Mouse (Mus musculus) kidney, postnatal 25 days (tissue): ENCODE results near the gene St3gal5.

ENCODE experiments used
- DNase-seq, 2 experiments: peaks; one replicate each; pipeline ENCODE4 v3.0.0; 2021; ENCODE audit warnings: mixed read lengths in 2 of 2

The St3gal5 gene

GRCm38 (mm10) chr6:72164321-72165275 is 67.2 kb downstream of the St3gal5 start:
- peak; percentile 84 to 94 for DNase-seq

- no peak for DNase-seq
These were observed 68.5 kb downstream of the St3gal5 start for GRCm38 (mm10) chr6:72165907-72166306.

- no peak for DNase-seq
These were observed 74.0 kb downstream of the St3gal5 start for GRCm38 (mm10) chr6:72171391-72171790.

DNA sequence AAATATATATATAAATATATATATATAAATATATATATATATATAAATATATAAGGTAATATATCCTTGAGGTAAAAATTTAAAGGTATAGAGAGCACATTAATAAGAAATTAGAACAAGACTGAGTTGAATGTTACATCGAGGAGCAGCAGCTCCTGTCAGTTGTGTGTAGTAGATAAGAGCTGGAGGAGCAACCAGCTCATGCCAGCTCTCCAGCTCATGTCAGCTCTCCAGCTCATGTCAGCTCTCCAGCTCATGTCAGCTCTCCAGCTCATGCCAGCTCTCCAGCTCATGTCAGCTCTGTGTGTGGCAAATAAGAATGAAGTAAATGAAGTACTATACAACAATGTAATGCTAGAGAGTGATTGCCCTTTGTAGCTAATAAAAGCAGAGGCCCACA is 76.0 kb downstream of the St3gal5 start:
- no peak for DNase-seq

- DNase-seq: no peak
These were observed 78.0 kb downstream of the St3gal5 start for GRCm38 (mm10) chr6:72175419-72175818.

GRCm38 (mm10) chr6:72176004-72176403 is 78.6 kb downstream of the St3gal5 start:
- no peak for DNase-seq

GRCm38 (mm10) chr6:72177417-72177816 is 80.0 kb downstream of the St3gal5 start:
- DNase-seq: no peak

DNA sequence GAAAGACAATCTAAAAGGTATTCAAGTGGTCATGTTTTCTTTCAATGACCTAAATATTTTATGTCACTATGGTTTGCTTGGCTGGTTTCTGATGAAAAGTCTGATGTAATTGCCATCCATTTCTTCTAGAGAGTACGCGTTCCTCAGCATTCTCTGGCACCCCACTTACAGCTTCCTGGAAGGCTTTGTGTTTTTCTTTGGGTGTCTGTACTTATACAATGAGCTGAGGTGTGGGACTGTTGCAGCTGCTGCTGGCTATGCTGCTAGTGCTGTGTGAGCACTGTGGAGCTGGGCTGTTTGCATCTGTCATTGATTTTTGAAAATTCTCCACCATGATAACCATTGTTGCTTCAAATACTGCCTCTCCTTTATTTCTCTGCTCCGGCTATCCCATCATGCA is 81.6 kb downstream of the St3gal5 start:
- DNase-seq: no peak

- DNase-seq: no peak
These were observed 82.4 kb downstream of the St3gal5 start for GRCm38 (mm10) chr6:72179562-72180502.

- DNase-seq: no peak
These were observed 87.2 kb downstream of the St3gal5 start for GRCm38 (mm10) chr6:72184576-72184975.

DNA sequence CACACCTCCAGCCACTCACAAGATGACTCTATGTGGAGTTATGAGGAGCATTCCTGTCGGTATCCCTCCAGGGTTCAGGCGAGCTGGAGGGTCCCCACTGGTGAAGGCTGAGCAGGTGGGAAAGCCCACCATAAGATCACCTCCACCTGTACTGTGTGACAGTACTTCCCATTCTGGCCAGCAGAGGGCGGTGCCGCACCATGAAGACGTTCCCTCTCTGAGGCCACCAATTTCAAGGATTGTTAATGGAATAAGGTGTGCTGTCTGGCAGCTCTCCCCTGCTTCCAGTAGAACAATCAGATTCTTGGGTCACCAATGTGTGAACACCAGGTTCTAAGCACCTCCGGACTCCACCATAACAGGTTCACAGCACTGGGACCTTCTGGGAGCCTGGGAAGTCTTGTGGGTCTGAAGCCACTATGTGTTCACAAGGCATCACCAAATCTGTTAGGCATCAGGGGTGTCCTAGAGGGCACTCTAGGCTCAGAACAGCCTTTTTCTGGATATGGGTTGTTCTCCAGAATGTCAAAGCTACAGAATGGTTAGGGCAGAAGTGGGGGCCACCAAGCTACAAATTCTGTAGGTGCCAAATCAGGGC is 88.6 kb downstream of the St3gal5 start:
- peak; percentile 73 to 93 for DNase-seq

GRCm38 (mm10) chr6:72186809-72187208 is 89.4 kb downstream of the St3gal5 start:
- DNase-seq: no peak

GRCm38 (mm10) chr6:72189061-72189863 is 91.9 kb downstream of the St3gal5 start:
- peak; percentile 58 to 65 for DNase-seq

- DNase-seq: no peak
These were observed 92.7 kb downstream of the St3gal5 start for GRCm38 (mm10) chr6:72190120-72190519.

GRCm38 (mm10) chr6:72190577-72190976 is 93.2 kb downstream of the St3gal5 start:
- DNase-seq: no peak

- DNase-seq: peak in 1 of 2 experiments; percentile 28
These were observed 99.3 kb downstream of the St3gal5 start for GRCm38 (mm10) chr6:72196660-72197059.

- no peak for DNase-seq
These were observed 100.1 kb downstream of the St3gal5 start for GRCm38 (mm10) chr6:72197515-72197914.

DNA sequence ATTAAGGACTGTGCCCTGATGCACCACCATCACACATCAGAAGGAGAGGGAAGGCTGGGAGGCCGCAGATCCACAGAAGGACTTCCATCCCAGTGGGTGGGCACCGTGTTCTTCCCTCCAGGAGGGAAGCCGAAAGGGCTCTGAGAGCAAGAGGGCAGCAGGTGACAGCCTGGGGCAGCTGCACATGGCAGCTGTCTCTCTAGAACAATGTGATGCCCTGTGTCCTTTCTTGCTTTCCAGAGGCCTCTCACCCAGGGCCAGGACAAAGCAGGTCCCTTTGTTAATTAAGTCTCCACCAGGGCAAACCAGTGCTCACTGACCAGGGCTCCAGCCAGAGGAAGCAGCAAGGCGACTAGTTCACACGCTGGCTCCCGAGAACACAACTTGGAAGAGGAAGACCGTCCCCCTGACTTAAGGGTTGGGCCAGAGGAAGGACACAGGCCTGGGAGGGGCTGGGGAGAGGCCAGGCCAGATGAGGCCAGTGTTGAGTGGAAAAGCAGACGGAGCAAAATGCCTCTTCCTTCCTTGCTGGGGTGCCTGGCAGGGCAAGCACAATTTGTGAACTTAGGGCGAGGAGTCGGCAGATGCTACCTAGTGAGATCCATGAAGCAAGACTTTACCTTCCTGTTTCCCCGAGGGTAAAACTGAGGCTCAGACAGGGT is 103.3 kb downstream of the St3gal5 start:
- DNase-seq: peak; percentile 61 to 85

DNA sequence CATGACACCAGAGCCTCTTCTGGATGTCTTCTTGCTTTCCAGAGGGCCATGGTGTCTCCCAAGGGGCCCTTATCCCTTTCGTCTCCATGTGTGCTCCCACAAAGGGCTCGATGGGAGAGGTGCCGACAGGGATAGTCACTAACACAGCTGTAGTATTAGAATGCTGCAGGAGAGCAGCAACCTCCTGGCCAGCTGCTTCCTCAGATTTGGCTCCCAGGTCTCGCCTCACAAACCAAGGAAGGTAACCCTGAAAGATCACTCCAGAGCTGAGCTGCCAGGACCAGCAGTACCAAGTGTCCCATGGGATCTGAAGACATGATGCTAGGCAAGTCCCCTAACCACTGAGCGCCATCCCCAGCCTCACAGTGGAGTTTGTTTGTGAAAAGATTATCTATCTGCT is 105.3 kb downstream of the St3gal5 start:
- no peak for DNase-seq

GRCm38 (mm10) chr6:72203279-72203678 is 105.9 kb downstream of the St3gal5 start:
- peak; percentile 42 to 65 for DNase-seq
